Mouse (Mus musculus): Measurements from ENCODE around the gene Letm1. TPM values are rescaled to one million over a fixed set of nuclear protein-coding genes. Genes with fewer than 3 reads are reported as not detected.

The Letm1 gene
- total RNA-seq (2023): 10 to 100 TPM; 30.1 to 35.7 TPM

DNA sequence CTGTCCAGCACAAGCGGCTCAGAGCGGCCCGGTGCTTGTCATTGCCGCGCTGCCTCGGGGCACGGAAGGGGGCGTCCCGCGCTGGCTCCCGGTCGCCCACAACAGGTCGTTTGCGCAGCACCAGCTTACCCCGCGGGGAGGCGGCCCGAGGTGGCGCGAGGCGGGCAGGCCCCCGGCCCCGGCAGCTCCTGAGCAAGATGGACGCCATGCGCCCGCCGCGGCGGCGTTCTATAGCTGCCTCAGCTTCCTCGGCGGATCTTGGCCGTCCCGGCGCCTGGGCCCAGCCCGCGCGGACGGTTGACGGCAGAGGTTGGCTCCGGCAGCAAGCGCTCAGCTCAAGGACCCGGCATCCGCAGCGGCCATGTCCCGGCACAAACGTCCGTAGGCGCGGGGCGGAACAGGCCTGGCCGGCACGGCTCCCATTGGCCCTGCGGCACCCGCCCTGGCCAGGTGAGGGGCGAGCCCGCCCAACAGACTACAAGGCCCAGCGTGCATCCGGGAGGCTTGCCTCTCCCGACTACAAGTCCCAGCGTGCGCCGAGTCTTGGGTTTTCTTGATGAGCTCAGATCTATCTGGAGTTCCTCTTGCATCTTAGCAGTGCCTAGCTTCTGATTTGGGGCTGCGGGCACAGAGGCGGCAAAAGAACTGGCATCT lies at the start of gene Letm1:
Gene Letm1 (minus strand): TSS at position 473 of the 654 bp plus-strand sequence.

DNA sequence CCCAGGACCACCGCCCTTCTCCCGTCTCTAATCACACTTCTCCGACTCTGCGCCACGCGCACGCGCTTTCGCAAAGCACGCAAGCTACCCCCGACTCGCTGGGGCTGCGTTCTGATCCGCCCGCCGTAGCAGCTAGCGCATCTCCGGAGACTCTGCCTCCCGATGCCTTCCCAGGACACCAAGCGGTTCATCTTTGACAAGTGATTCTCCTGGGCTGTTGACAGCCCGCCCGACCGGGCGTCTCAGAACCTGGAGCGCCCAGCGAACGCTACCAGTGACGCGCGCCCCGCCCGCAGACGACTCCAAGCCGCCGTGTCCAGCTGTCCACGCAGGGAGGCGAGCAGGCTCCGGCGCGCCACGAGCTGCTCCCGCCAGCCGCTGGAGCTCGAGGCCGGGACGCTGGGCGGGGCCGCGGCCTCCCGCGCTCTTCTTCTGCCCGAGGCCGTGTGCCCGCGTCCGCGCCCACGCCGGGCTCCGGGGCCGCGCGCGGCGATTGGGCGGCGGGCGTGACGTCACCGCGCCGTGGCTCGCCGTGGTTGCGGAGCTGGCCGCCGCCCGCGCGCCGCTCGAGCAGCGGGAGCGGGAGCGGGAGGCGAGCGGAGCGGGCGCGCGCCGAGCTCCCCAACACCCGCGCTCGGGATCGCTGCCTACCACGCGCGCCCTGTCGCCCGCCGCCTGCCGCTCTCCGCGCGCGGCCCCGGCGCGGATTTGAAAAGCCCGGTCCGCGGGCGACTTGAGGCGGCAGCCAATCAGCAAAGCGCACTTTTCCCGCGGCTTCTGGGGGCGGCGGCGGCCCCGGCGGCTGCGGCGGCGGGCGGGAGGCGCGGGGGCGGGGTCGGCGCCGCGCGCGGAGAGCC lies 37.5 kb upstream of the Letm1 start, which contains the start of gene Nsd2:
Gene Nsd2 (plus strand): TSS at position 850 of the 857 bp plus-strand sequence.

DNA sequence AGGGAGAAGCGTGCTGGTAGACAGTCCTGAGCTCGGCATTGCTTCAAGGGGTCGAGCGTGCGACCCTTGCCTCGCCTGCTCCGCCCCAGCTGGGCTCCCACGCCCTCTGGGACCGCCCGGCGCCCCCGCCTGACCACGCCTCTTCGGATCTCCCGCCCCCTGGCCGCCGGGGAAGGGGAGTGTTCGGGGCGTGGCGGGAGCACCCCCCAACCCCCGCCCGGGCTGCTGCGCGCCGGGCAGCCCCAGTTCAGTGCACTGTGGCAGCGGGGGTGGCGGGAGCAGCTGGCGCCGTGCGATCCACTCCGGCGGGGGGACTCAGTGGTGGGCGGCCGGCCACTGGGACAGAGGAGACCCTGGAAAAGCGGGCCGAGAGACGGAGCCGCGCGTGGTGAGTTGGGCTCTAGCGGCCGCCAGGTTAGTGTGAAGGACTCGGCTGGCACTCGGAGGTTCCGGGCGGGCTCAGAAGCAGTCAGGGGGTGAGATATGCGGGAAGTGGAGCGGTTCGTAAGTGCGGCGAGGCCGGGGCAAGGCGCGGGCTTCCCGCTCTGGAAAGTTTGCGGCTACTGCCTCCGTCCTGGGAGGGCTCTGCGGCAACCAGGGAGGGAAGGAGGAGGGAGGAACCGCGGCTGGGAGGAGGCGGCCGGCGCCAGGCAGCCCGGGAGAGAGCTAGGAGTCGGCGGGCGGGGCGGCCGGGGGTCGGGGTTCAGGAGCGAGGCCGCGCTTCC lies 60.9 kb downstream of the Letm1 start, which contains the start of gene Fgfr3:
Gene Fgfr3 (plus strand): TSS at position 134 of the 725 bp plus-strand sequence.

Other genes with a start within 250 kb of the Letm1 start
- gene Fam53a, start 153.2 kb downstream of the Letm1 start, total RNA-seq (2023): 10 to 100 TPM; 10.6 to 11.6 TPM
- under 1 TPM in 1 of 2 experiments, not detected in 1; 0.47 TPM for gene Gm9903, start 152.9 kb downstream of the Letm1 start, total RNA-seq (2023)
- 10 to 100 TPM; 80.7 to 94.5 TPM for gene Slbp, start 130.2 kb downstream of the Letm1 start, total RNA-seq (2023)
- gene Tacc3, start 124.7 kb downstream of the Letm1 start, total RNA-seq (2023): 10 to 100 TPM; 61.8 to 66.1 TPM
- gene Tmem129, start 124.4 kb downstream of the Letm1 start, total RNA-seq (2023): 1 to 10 TPM; 8.7 to 9.4 TPM
- under 1 TPM in 1 of 2 experiments, not detected in 1; 0.36 TPM for gene Fgfr3, start 61.1 kb downstream of the Letm1 start, total RNA-seq (2023)
- gene Nsd2, start 37.9 kb upstream of the Letm1 start, total RNA-seq (2023): 10 to 100 TPM; 64.7 to 82.5 TPM
- 10 to 100 TPM; 23.8 to 28.6 TPM for gene Nelfa, start 153.6 kb upstream of the Letm1 start, total RNA-seq (2023)
- gene Gm1673, start 200.6 kb upstream of the Letm1 start, total RNA-seq (2023): 10 to 100 TPM; 19.3 to 19.9 TPM
- 10 to 100 TPM; 24.2 to 24.6 TPM for gene Nat8l, start 213.2 kb upstream of the Letm1 start, total RNA-seq (2023)

Measured in neutrophil, adult 59 days (primary cell).